In the genomic region with DNA sequence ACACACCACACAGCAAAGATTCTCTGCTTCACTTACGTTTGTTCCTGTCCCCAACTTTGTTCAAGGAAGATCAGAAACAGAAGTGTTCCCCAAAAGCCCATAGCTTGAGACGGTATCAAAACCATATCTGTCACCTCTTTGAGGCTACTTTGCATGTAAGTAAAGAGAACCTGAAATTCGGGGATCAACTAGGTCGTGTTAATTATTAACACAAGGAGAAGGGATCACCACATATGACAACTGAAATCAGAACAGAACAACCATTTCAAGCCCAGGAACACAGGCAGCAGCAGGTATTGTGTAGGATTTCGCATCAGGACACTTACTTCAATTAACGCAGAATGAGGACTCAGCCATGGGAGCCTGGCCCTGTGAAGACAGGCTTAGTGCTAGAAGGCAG, we compare ENCODE assay signal across 29 mouse cellular contexts. TPM values are rescaled to one million over a fixed set of nuclear protein-coding genes. Genes with fewer than 3 reads are reported as not detected.
DNase-seq lines count a peak whose midpoint lies in the region; ATAC-seq lines count a peak whose summit lies in the region.
"Had no signal": no experiment of that assay in that cellular context is flagged by ENCODE, and none has a peak within 500 bp of the region (broad histone marks: within the 10 kb centered on the region; RNA-seq: fewer than 3 reads in every experiment).

No protein-coding gene starts in this region.

- no peak for ATAC-seq in heart, embryonic 13.5 days (ENCODE audit: extremely low read depth, insufficient number of reproducible peaks, low FRiP score, low TSS enrichment)
- no peak for ATAC-seq in liver, embryonic 12.5 days
- peak; percentile 47; the same call in 1 of the 2 replicates for ATAC-seq in liver, embryonic 15.5 days (ENCODE audit: insufficient read depth)
- no peak for ATAC-seq in forebrain, embryonic 15.5 days (replicated peaks)
- ATAC-seq: forebrain, embryonic 14.5 days; Patski had no signal

- H3K9ac ChIP-seq in heart, embryonic 13.5 days: no peak overlapping the region
- no peak overlapping the region for H3K9ac ChIP-seq in liver, embryonic 12.5 days
- H3K9ac ChIP-seq in liver, embryonic 15.5 days: no peak overlapping the region
- H3K9ac ChIP-seq in forebrain, embryonic 15.5 days (replicated peaks): no peak overlapping the region
- H3K9ac ChIP-seq: embryonic facial prominence, embryonic 12.5 days; embryonic facial prominence, embryonic 15.5 days; heart, embryonic 15.5 days; hindbrain, embryonic 15.5 days had no signal

- H3K4me3 ChIP-seq in heart, embryonic 13.5 days: no peak overlapping the region
- no peak overlapping the region for H3K4me3 ChIP-seq in liver, embryonic 12.5 days
- H3K4me3 ChIP-seq in liver, embryonic 15.5 days (replicated peaks): peak overlapping the region; percentile 29
- H3K4me3 ChIP-seq in forebrain, embryonic 15.5 days: no peak overlapping the region
- H3K4me3 ChIP-seq: embryonic facial prominence, embryonic 12.5 days; embryonic facial prominence, embryonic 15.5 days; heart, embryonic 15.5 days; hindbrain, embryonic 15.5 days had no signal

- no peaks in the 10 kb centered on the region for H3K27me3 ChIP-seq in heart, embryonic 13.5 days (replicated peaks)
- no peaks in the 10 kb centered on the region for H3K27me3 ChIP-seq in liver, embryonic 12.5 days (replicated peaks)
- H3K27me3 ChIP-seq in liver, embryonic 15.5 days: no peaks in the 10 kb centered on the region
- no peaks in the 10 kb centered on the region for H3K27me3 ChIP-seq in forebrain, embryonic 15.5 days
- H3K27me3 ChIP-seq: CH12.LX; embryonic facial prominence, embryonic 12.5 days; embryonic facial prominence, embryonic 15.5 days; heart, embryonic 15.5 days; hindbrain, embryonic 15.5 days had no signal

- DNase-seq in heart, adult 8-10 months (ENCODE audit: low spot score): no peak
- DNase-seq in embryo, embryonic 9.5 days (ENCODE audit: extremely low spot score): no peak
- DNase-seq in right cerebral cortex, postnatal 14 days: no peak
- DNase-seq: adrenal gland, postnatal 10 days; adrenal gland, postnatal 36 days; B cell, adult 2 months; cerebellum, adult 18-20 months; cerebellum, adult 9-10 months; cerebellum, postnatal 14 days; gastrocnemius, postnatal 25 days; heart, adult 18-20 months; heart, postnatal 10 days; heart, postnatal 36 days had no signal

- H3K27ac ChIP-seq in heart, embryonic 13.5 days (replicated peaks): peak overlapping the region; percentile 30; the same call in 1 of the 2 replicates
- H3K27ac ChIP-seq in liver, embryonic 12.5 days: peak overlapping the region; percentile 69
- peak overlapping the region; percentile 66 for H3K27ac ChIP-seq in liver, embryonic 15.5 days (replicated peaks)
- H3K27ac ChIP-seq in forebrain, embryonic 15.5 days (replicated peaks): no peak overlapping the region
- H3K27ac ChIP-seq: embryonic facial prominence, embryonic 12.5 days; embryonic facial prominence, embryonic 15.5 days; heart, embryonic 15.5 days; hindbrain, embryonic 15.5 days had no signal

- 65% methylated on average over 6 of the region's 6 CpGs for WGBS in heart, embryonic 13.5 days
- 60% methylated on average over 6 of the region's 6 CpGs for WGBS in liver, embryonic 12.5 days (ENCODE audit: insufficient replicate concordance)
- WGBS in liver, embryonic 15.5 days (ENCODE audit: insufficient replicate concordance): 59% methylated on average over 6 of the region's 6 CpGs
- 91% methylated on average over 6 of the region's 6 CpGs for WGBS in forebrain, embryonic 15.5 days

- no peaks in the 10 kb centered on the region for H3K9me3 ChIP-seq in heart, embryonic 13.5 days
- no peaks in the 10 kb centered on the region for H3K9me3 ChIP-seq in liver, embryonic 12.5 days (replicated peaks)
- no peaks in the 10 kb centered on the region for H3K9me3 ChIP-seq in liver, embryonic 15.5 days (replicated peaks)
- H3K9me3 ChIP-seq in forebrain, embryonic 15.5 days: no peaks in the 10 kb centered on the region
- H3K9me3 ChIP-seq: embryonic facial prominence, embryonic 12.5 days; embryonic facial prominence, embryonic 15.5 days; G1E; heart, embryonic 15.5 days; hindbrain, embryonic 15.5 days had no signal

- peaks cover 3% of the 10 kb centered on the region; the same call in 1 of the 2 replicates for H3K4me1 ChIP-seq in heart, embryonic 13.5 days
- H3K4me1 ChIP-seq in liver, embryonic 12.5 days: 0 out of 2 replicates have a peak, but pooled peaks cover 3% of the 10 kb centered on the region
- 0 out of 2 replicates have a peak, but pooled peaks cover 11% of the 10 kb centered on the region for H3K4me1 ChIP-seq in liver, embryonic 15.5 days (replicated peaks)
- no peaks in the 10 kb centered on the region for H3K4me1 ChIP-seq in forebrain, embryonic 15.5 days
- H3K4me1 ChIP-seq: embryonic facial prominence, embryonic 12.5 days; embryonic facial prominence, embryonic 15.5 days; hindbrain, embryonic 15.5 days had no signal

- no peak overlapping the region for H3K4me2 ChIP-seq in heart, embryonic 13.5 days
- no peak overlapping the region for H3K4me2 ChIP-seq in liver, embryonic 12.5 days
- 0 out of 2 replicates have a peak overlapping the region, but pooled peaks have one; percentile 25 for H3K4me2 ChIP-seq in liver, embryonic 15.5 days
- no peak overlapping the region for H3K4me2 ChIP-seq in forebrain, embryonic 15.5 days (replicated peaks)
- H3K4me2 ChIP-seq: embryonic facial prominence, embryonic 12.5 days; embryonic facial prominence, embryonic 15.5 days; heart, embryonic 11.5 days; heart, embryonic 15.5 days; hindbrain, embryonic 15.5 days had no signal

- no peaks in the 10 kb centered on the region; the same call in 1 of the 2 replicates for H3K36me3 ChIP-seq in heart, embryonic 13.5 days
- no peaks in the 10 kb centered on the region for H3K36me3 ChIP-seq in liver, embryonic 12.5 days
- H3K36me3 ChIP-seq in liver, embryonic 15.5 days (replicated peaks): 0 out of 2 replicates have a peak, but pooled peaks cover 4% of the 10 kb centered on the region
- H3K36me3 ChIP-seq in forebrain, embryonic 15.5 days: no peaks in the 10 kb centered on the region
- H3K36me3 ChIP-seq: embryonic facial prominence, embryonic 12.5 days; embryonic facial prominence, embryonic 15.5 days; G1E; heart, embryonic 15.5 days; hindbrain, embryonic 15.5 days had no signal

RNA-seq across cellular contexts. Expression of a gene that starts 0.8 kb away (rescaled TPM):
- polyA plus RNA-seq in heart, embryonic 13.5 days (2015; fragmentation: Nextera tagmentation; extraction: Ambion mirVana): 0.35 and 0.74 TPM in 2 replicates
- under 1 TPM in 1 of 4 experiments, not detected in 3; 0.25 TPM for total RNA-seq in heart, adult 8-10 months (2022)
- polyA plus RNA-seq in liver, embryonic 12.5 days (2016; fragmentation: Nextera tagmentation; extraction: Ambion mirVana): 5.3 and 5.5 TPM in 2 replicates
- polyA plus RNA-seq in liver, embryonic 15.5 days (2015; fragmentation: Nextera tagmentation; extraction: Ambion mirVana): 35.9 and 43.1 TPM in 2 replicates
- polyA plus RNA-seq in forebrain, embryonic 15.5 days (2015; fragmentation: Nextera tagmentation; extraction: Ambion mirVana): 0.32 and 0.39 TPM in 2 replicates
- total RNA-seq: gastrocnemius, postnatal 25 days; heart, adult 18-20 months had no signal
- polyA plus RNA-seq: hindbrain, embryonic 11.5 days had no signal

RNA-seq across cellular contexts. Expression of a gene that starts 8.8 kb away (rescaled TPM):
- 16.2 and 16.5 TPM in 2 replicates for polyA plus RNA-seq in heart, embryonic 13.5 days (2015; fragmentation: Nextera tagmentation; extraction: Ambion mirVana)
- 1 to 10 TPM; 5.9 to 8.2 (median 6.2) TPM for total RNA-seq in heart, adult 8-10 months (2022)
- polyA plus RNA-seq in liver, embryonic 12.5 days (2016; fragmentation: Nextera tagmentation; extraction: Ambion mirVana): 10.9 and 12.7 TPM in 2 replicates
- polyA plus RNA-seq in liver, embryonic 15.5 days (2015; fragmentation: Nextera tagmentation; extraction: Ambion mirVana): 8.5 and 8.6 TPM in 2 replicates
- polyA plus RNA-seq in forebrain, embryonic 15.5 days (2015; fragmentation: Nextera tagmentation; extraction: Ambion mirVana): 15.5 and 17.9 TPM in 2 replicates

RNA-seq across cellular contexts. Expression of a gene that starts 39.3 kb away (rescaled TPM):
- polyA plus RNA-seq in heart, embryonic 13.5 days (2015; fragmentation: Nextera tagmentation; extraction: Ambion mirVana): 0.19 and 0.83 TPM in 2 replicates
- total RNA-seq in heart, adult 8-10 months (2022): not detected
- polyA plus RNA-seq in liver, embryonic 12.5 days (2016; fragmentation: Nextera tagmentation; extraction: Ambion mirVana): 14.2 and 16.0 TPM in 2 replicates
- 43.9 and 55.8 TPM in 2 replicates for polyA plus RNA-seq in liver, embryonic 15.5 days (2015; fragmentation: Nextera tagmentation; extraction: Ambion mirVana)
- 0.46 and 0.73 TPM in 2 replicates for polyA plus RNA-seq in forebrain, embryonic 15.5 days (2015; fragmentation: Nextera tagmentation; extraction: Ambion mirVana)
- total RNA-seq: adrenal gland, adult 18-20 months; gastrocnemius, postnatal 25 days; heart, adult 18-20 months; heart, postnatal 10 days; heart, postnatal 36 days had no signal
- polyA plus RNA-seq: embryonic facial prominence, embryonic 15.5 days; G1E; gonadal fat pad, adult 2 months; Patski had no signal
